Mouse (Mus musculus) megakaryocyte, embryonic 14.5 days (primary cell): ENCODE measurements at regions not wholly inside any gene's neighbourhood (a gene's known extent, or its start where the extent isn't known, plus 50 kb on each side); places are given as distances from the start of the nearest gene placed in this dataset.

ENCODE experiments used
- FLI1 ChIP-seq: IDR thresholded peaks from 2 replicates; pipeline ENCODE4 v1.6.1; 2012; ENCODE audit warnings: low read length, inconsistent platforms, mixed read lengths
- GATA1 ChIP-seq: IDR thresholded peaks from 3 replicates; pipeline ENCODE4 v1.6.1; 2012; ENCODE audit warnings: mixed read lengths, low read length, inconsistent platforms, borderline replicate concordance

- TF ChIP-seq GATA1 (no peak), FLI1 (no peak)
These were observed 72.0 kb downstream of the Neurod6 start for GRCm38 (mm10) chr6:55609053-55609452.
